Mouse (Mus musculus): ENCODE measurements around the gene Fli1. TPM values are rescaled to one million over a fixed set of nuclear protein-coding genes. Genes with fewer than 3 reads are reported as not detected.

Fli1 gene
- polyA plus RNA-seq, 1 experiment = not detected

DNA sequence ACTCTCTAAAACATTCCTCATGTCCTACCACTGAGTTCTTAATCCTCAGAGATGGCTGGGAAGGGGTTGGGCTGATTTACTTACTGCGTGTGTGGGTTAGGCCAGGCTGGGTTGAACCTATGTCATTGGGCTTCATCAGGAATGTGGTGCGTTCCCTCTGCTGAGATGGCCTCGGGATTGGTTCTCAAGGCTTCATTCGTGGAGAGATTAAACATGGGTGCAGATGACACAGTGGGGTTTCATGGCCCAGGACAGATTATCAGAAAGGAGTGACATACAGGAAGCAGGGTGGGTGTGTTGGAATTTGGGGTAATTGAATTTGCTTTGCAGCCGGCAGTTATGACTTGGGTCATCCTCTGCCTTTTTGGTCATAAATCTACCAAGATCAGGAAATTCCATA lies 131.2 kb downstream of the Fli1 start:
- Histone ChIP-seq H3K4me2 (ENCODE audit: low read depth) (no peak overlapping the region), H3K27me3 (ENCODE audit: control insufficient read depth, insufficient read depth, insufficient read length) (peaks cover 59% of the 10 kb centered on the region), H3K4me3 (no peak overlapping the region), H3K36me3 (ENCODE audit: control insufficient read depth, insufficient read depth) (no peaks in the 10 kb centered on the region), H3ac (ENCODE audit: control insufficient read depth, insufficient read length) (no peak overlapping the region), H3K79me2 (ENCODE audit: control insufficient read depth, insufficient read depth) (no peaks in the 10 kb centered on the region)
- TF ChIP-seq MYOG (IDR thresholded peaks at IDR 0.05; ENCODE audit: control insufficient read depth in 1 of 3, insufficient read depth in 1 of 3, insufficient read length in 2 of 3, low read depth in 2 of 3) (no peak), MYOD1 (IDR thresholded peaks at IDR 0.05; ENCODE audit: control insufficient read depth in 1 of 3, insufficient read length in 2 of 3, low read depth in 2 of 3) (no peak), USF1 (IDR thresholded peaks at IDR 0.05; ENCODE audit: low read depth) (no peak), E2F4 (IDR thresholded peaks at IDR 0.05; ENCODE audit: insufficient read depth) (no peak), TCF12 (IDR thresholded peaks at IDR 0.05; ENCODE audit: insufficient read depth, poor library complexity, severe bottlenecking) (no peak), TCF3 (IDR thresholded peaks at IDR 0.05; ENCODE audit: insufficient read length, low read depth) (no peak)

DNA sequence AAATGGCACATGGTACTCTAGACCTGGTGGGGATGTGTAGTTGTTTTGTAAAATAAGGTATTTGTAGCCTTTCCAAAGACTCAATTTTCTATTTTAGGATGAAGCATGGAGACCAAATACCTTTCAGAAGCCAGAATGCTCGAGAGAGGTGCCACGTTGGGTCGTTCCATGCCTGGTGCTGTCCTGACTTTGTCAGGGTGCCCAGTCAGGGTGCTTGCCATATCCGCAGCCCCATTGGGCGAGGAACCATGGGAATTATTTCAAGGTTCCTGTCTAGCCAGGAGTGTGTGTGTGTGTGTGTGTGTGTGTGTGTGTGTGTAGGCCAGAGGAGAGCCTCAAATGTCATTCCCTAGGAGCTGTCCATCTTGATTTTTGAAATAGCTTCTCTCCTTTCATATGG lies 132.0 kb downstream of the Fli1 start:
- Histone ChIP-seq H3K4me3 (no peak overlapping the region), H3K4me2 (ENCODE audit: low read depth) (no peak overlapping the region), H3ac (ENCODE audit: control insufficient read depth, insufficient read length) (no peak overlapping the region), H3K79me2 (ENCODE audit: control insufficient read depth, insufficient read depth) (no peaks in the 10 kb centered on the region), H3K36me3 (ENCODE audit: control insufficient read depth, insufficient read depth) (no peaks in the 10 kb centered on the region), H3K27me3 (ENCODE audit: control insufficient read depth, insufficient read depth, insufficient read length) (peaks cover 63% of the 10 kb centered on the region)
- TF ChIP-seq POLR2A (IDR thresholded peaks at IDR 0.05; ENCODE audit: insufficient read length, low read depth) (no peak), MYOG (IDR thresholded peaks at IDR 0.05; ENCODE audit: control insufficient read depth in 1 of 3, insufficient read depth in 1 of 3, insufficient read length in 2 of 3, low read depth in 2 of 3) (no peak), E2F4 (IDR thresholded peaks at IDR 0.05; ENCODE audit: insufficient read depth) (no peak), REST (IDR thresholded peaks at IDR 0.05; ENCODE audit: insufficient read depth, insufficient read length) (no peak), POLR2AphosphoS2 (IDR thresholded peaks at IDR 0.05; ENCODE audit: insufficient read length, low read depth) (no peak)

GRCm38 (mm10) chr9:32409060-32409961 lies 133.3 kb downstream of the Fli1 start:
- no peak overlapping the region for H3ac ChIP-seq (ENCODE audit: control insufficient read depth, insufficient read length)
- peak overlapping the region; percentile 30 for H3K4me2 ChIP-seq (ENCODE audit: low read depth)
- peaks cover 60% of the 10 kb centered on the region for H3K27me3 ChIP-seq (ENCODE audit: control insufficient read depth, insufficient read depth, insufficient read length)
- no peak for TF ChIP-seq TCF3 (IDR thresholded peaks at IDR 0.05; ENCODE audit: insufficient read length, low read depth)
- no peak for TF ChIP-seq E2F4 (IDR thresholded peaks at IDR 0.05; ENCODE audit: insufficient read depth)
- no peak for TF ChIP-seq USF1 (IDR thresholded peaks at IDR 0.05; ENCODE audit: low read depth)
- no peak for TF ChIP-seq REST (IDR thresholded peaks at IDR 0.05; ENCODE audit: insufficient read depth, insufficient read length)
- no peak for TF ChIP-seq POLR2AphosphoS2 (IDR thresholded peaks at IDR 0.05; ENCODE audit: insufficient read length, low read depth)
- no peak for TF ChIP-seq POLR2A (IDR thresholded peaks at IDR 0.05; ENCODE audit: insufficient read length, low read depth)
- no peak for TF ChIP-seq TCF12 (IDR thresholded peaks at IDR 0.05; ENCODE audit: insufficient read depth, poor library complexity, severe bottlenecking)
- no peak for TF ChIP-seq MYOD1 (IDR thresholded peaks at IDR 0.05; ENCODE audit: control insufficient read depth in 1 of 3, insufficient read length in 2 of 3, low read depth in 2 of 3)
- no peak for TF ChIP-seq CEBPB (IDR thresholded peaks at IDR 0.05; ENCODE audit: insufficient read depth, poor library complexity, severe bottlenecking)
- TF ChIP-seq MYOG (IDR thresholded peaks at IDR 0.05; ENCODE audit: control insufficient read depth in 1 of 3, insufficient read depth in 1 of 3, insufficient read length in 2 of 3, low read depth in 2 of 3) = no peak
- no peak for TF ChIP-seq SRF (IDR thresholded peaks at IDR 0.05; ENCODE audit: control insufficient read depth, insufficient read length, low read depth)
- TF ChIP-seq MAX (IDR thresholded peaks at IDR 0.05; ENCODE audit: low read depth) = no peak
- no peak overlapping the region for H3K4me3 ChIP-seq
- no peaks in the 10 kb centered on the region for H3K36me3 ChIP-seq (ENCODE audit: control insufficient read depth, insufficient read depth)
- no peaks in the 10 kb centered on the region for H3K79me2 ChIP-seq (ENCODE audit: control insufficient read depth, insufficient read depth)

DNA sequence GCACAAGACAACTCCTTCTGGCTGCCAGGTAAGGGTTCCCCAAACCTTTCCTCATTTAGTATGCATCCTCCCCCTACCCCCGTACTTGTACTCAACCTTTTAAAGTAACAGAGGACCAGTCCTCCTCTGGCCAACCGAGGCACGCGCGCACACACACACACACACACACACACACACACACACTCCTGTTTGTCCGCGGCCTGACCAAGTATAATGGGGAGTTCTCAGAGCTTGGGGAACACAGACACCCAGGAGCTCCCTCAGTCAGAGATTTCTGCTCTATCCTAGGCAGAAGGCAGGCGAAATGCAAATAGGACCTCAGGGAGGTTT lies 134.0 kb downstream of the Fli1 start:
- H3K4me2 ChIP-seq (ENCODE audit: low read depth) = no peak overlapping the region
- no peaks in the 10 kb centered on the region for H3K79me2 ChIP-seq (ENCODE audit: control insufficient read depth, insufficient read depth)
- no peak for TF ChIP-seq POLR2AphosphoS2 (IDR thresholded peaks at IDR 0.05; ENCODE audit: insufficient read length, low read depth)
- no peak for TF ChIP-seq USF1 (IDR thresholded peaks at IDR 0.05; ENCODE audit: low read depth)
- no peak for TF ChIP-seq TCF12 (IDR thresholded peaks at IDR 0.05; ENCODE audit: insufficient read depth, poor library complexity, severe bottlenecking)
- no peaks in the 10 kb centered on the region for H3K36me3 ChIP-seq (ENCODE audit: control insufficient read depth, insufficient read depth)
- H3K4me3 ChIP-seq = no peak overlapping the region
- H3K27me3 ChIP-seq (ENCODE audit: control insufficient read depth, insufficient read depth, insufficient read length) = peaks cover 56% of the 10 kb centered on the region
- no peak overlapping the region for H3ac ChIP-seq (ENCODE audit: control insufficient read depth, insufficient read length)

DNA sequence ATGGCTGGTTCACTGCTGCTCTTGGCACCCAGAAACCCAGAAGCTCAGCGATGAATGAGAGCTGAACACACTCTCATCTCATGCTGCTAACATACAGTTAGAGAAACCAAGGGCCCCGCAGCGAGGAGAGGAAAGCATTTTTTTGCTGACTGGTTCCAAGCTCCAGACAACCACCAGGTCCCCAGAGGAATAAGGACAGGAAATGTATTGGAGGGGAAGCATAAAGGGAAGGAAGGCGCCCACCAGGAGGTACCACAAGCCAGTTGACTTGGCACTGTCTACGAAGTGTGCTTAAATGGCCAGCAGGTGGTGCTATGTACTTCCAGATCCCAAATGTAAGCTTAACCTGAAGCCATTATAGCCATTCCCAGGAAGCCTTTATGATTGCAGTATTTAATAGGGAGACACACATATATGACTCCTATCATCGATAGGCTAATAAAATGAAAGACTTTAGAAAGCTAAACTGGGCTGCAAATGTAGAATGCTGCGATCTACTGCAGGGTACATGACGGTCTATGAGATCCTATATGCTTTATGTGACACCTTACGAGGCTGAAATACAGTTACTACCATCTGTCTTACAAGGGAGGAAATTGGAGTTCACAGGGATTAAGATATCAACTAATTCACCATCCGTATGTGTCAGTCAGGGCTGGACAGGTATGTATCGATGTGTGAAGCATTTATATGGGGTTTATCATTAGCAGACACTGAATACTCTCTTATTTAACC lies 137.3 kb downstream of the Fli1 start:
- Histone ChIP-seq H3K4me2 (ENCODE audit: low read depth) (no peak overlapping the region), H3K27me3 (ENCODE audit: control insufficient read depth, insufficient read depth, insufficient read length) (peaks cover 45% of the 10 kb centered on the region), H3K79me2 (ENCODE audit: control insufficient read depth, insufficient read depth) (no peaks in the 10 kb centered on the region), H3K36me3 (ENCODE audit: control insufficient read depth, insufficient read depth) (no peaks in the 10 kb centered on the region), H3ac (ENCODE audit: control insufficient read depth, insufficient read length) (no peak overlapping the region), H3K4me3 (no peak overlapping the region)
- TF ChIP-seq TCF3 (IDR thresholded peaks at IDR 0.05; ENCODE audit: insufficient read length, low read depth) = no peak
- no peak for TF ChIP-seq POLR2AphosphoS2 (IDR thresholded peaks at IDR 0.05; ENCODE audit: insufficient read length, low read depth)
- TF ChIP-seq CEBPB (IDR thresholded peaks at IDR 0.05; ENCODE audit: insufficient read depth, poor library complexity, severe bottlenecking) = no peak
- TF ChIP-seq E2F4 (IDR thresholded peaks at IDR 0.05; ENCODE audit: insufficient read depth) = no peak
- no peak for TF ChIP-seq REST (IDR thresholded peaks at IDR 0.05; ENCODE audit: insufficient read depth, insufficient read length)
- TF ChIP-seq POLR2A (IDR thresholded peaks at IDR 0.05; ENCODE audit: insufficient read length, low read depth) = no peak
- TF ChIP-seq USF1 (IDR thresholded peaks at IDR 0.05; ENCODE audit: low read depth) = no peak
- no peak for TF ChIP-seq TCF12 (IDR thresholded peaks at IDR 0.05; ENCODE audit: insufficient read depth, poor library complexity, severe bottlenecking)
- TF ChIP-seq SRF (IDR thresholded peaks at IDR 0.05; ENCODE audit: control insufficient read depth, insufficient read length, low read depth) = no peak
- TF ChIP-seq MYOD1 (IDR thresholded peaks at IDR 0.05; ENCODE audit: control insufficient read depth in 1 of 3, insufficient read length in 2 of 3, low read depth in 2 of 3) = no peak
- no peak for TF ChIP-seq MAX (IDR thresholded peaks at IDR 0.05; ENCODE audit: low read depth)
- TF ChIP-seq MYOG (IDR thresholded peaks at IDR 0.05; ENCODE audit: control insufficient read depth in 1 of 3, insufficient read depth in 1 of 3, insufficient read length in 2 of 3, low read depth in 2 of 3) = no peak

All from myocyte (in vitro differentiated cells).